Mouse (Mus musculus) neutrophil, adult 5-6 weeks (primary cell): ENCODE results near the gene Pianp. TPM values are rescaled to one million over a fixed set of nuclear protein-coding genes. Genes with fewer than 3 reads are reported as not detected.

ENCODE experiments used
- ATAC-seq: fragments of 151-379, 151-347 bp; 2 replicates; pipeline ENCODE4 v1.8.0; 2017; ENCODE audit warnings: mild to moderate bottlenecking, moderate TSS enrichment; ENCODE audit not compliant: insufficient number of reproducible peaks, poor library complexity, low FRiP score, severe bottlenecking; ENCODE audit errors: extremely low read depth
- total RNA-seq: library from RNA; stranded (forward); fragments of 200-1000 nt; gene quantifications from 2 replicates; pipeline ENCODE4 v1.2.3, GENCODE M21; 2017

Pianp gene
- total RNA-seq: not detected in 2 replicates

DNA sequence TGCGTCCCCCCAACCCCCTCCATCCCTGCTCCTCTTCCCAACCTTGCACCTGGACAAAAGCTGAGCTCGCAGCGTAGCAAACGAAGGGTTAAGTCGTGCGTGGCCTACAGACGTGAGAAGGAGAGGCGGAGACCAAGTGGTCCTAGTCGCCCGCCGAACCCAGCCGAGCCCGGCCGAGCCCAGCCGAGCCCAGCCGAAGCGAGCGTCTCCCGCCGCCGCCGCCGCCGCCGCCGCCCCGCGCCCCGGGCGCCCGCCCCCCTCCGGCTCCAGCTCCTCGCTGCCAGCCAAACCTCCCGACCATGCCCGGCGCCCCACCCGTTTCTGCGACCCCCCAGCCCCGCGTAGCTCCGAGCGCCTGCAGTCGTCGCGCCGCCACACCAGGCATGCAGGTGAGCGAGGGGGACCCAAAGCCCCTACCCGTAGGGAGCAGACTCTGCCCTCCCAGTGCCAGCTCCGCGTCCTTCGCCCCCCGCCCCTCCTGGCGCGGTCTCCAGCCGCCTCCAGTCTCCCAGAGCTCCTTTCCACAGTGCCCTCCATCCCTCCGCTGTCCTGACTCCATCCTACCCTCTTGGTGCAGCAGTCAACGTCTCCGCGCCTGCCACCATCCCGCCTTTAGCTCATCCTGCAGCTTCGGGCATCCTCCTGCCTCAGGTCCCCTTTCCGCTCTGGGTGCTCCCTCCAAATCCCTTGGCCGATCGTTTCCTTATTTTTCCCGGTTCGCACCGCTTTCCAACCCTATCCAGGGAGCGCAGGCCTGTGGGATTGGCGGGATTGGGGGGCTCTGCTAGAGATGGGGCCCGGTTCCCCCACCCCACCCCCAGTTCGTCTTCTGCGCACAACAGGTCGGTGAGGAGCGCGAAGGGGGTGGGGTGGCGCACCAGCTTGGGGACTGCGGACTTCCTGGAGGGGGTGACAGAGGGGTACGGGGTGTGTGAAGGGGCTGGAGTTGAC, at the start of gene Pianp:
Gene Pianp (plus strand): TSS at position 144 of the 951 bp plus-strand sequence.
- peak; percentile 45 for ATAC-seq

DNA sequence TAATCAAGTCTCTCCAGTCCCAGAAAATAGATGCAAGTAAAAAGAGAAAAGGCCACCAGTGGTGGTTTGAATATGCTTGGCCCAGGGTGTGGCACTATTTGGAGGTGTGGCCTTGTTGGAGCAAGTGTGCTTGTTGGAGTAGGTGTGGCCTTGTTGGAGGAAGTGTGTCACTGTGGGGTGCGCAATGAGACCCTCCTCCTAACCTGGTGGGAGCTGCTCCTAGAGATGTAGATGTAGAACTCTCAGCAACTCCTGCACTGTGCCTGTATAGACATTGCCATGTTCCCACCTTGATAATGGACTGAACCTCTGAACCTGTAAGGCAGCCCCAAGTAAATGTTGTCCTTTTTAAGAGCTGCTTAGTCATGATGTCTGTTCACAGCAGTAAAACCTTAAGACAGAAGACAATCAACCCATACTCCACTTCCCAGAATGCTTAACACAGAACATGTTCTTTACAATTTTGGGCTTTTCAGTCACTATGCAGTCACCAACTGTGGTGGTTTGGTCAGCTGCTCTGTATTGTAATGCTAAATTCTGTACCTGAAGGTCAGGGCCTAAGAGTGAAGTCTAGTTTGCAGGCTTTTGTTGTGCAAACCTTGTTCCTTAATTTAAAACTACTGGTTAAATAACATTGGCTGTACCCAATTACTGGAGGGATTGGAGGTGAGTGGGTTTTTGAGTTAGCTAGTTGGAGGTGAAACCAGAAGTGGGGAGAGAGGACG, 42.3 kb upstream of the Pianp start:
- no peak for ATAC-seq

DNA sequence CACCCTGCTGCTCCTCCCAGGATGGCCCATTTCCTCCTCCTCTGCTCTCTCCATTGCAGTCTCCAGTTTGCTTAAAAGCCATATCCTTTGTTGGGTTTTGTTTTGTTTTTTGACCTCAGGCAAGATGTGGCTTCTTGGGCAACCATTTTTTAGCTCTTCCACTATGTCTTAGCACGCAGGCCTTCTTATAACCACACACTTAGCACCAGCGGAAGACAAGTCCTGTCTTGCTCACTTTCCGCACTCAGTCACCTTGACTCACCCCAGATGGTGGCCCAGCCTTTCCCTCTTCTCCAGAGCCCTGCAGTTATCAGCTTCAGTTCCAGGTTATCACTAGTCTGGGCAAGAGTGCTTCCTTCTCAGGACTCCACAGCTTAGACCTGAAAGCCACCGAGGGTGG, 41.3 kb upstream of the Pianp start:
- ATAC-seq: no peak

DNA sequence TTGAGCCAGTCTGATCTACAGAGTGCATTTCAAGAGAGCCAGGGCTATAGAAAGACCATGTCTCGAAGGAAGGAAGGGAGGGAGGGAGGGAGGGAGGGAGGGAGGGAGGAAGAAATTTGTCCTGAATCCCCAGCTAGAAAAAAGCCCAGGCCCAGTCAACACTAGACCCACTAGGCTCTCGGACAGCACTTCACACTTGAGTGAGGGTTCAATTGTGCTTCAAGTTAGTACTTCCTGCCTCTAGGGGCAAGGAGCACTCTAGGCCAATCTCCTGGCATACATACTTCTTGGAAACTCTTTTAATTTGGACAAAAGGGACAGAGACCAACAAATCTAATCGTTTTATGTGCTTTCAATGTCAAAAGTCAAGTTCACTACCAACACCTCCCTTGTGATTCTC, 38.4 kb upstream of the Pianp start:
- no peak for ATAC-seq

DNA sequence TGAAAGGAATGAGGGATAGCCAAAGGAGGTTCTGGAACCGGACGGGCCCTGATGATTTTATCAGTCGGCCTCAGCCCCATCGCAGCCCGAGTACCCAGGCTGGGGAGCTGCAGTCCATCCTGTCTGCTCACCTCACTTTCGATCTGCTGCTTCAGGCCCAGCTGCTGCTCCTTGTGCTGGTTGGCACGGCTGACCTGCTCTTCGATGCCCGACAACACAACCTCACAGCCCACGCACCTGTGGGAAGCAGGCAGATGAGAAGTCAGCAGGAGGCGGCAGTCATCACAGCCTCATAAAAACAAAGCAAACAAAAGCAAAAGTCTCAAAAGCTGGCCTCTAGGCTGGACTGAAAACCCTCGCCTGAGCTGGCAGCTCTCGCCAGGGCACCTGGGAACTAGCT, 36.5 kb upstream of the Pianp start:
- no peak for ATAC-seq

DNA sequence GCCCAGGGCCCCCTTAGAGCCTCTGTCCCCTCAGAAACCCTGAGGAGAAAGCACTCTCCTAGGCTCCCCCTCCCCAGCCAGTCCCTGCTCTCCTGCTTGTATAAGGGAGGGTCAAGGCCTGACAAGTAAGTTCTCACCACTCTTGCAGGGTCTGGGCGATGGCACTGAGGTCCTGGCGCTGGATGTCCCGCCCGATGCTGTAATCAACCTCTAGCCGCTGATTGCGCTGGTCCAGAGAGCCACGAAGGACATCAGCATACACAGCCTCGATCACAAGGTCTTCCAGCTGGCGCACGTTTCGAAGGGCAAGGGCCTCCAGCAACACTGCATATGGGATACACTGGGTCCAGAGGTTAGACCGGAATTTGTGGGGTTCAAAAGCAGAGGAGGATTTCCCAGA, 35.5 kb upstream of the Pianp start:
- ATAC-seq: no peak

DNA sequence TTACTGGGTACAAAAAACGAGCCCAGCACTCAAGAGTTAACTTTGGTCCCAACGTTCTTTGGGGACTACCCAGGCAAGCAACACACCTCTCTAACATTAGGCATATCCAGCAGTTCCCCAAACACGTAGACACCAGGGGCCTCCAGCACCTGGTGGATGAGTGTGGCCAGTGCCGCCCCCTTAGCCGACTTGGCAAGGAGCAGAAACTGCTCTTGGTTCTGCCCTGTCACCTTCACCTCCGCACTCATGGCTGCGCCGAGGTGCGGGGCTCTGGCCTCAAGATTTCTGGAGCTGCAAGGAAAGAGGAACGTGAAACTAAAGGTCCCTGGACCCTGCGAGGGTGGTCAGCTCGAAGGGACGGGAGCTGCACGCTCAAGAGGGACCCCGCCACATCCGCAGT, 31.9 kb upstream of the Pianp start:
- no peak for ATAC-seq

DNA sequence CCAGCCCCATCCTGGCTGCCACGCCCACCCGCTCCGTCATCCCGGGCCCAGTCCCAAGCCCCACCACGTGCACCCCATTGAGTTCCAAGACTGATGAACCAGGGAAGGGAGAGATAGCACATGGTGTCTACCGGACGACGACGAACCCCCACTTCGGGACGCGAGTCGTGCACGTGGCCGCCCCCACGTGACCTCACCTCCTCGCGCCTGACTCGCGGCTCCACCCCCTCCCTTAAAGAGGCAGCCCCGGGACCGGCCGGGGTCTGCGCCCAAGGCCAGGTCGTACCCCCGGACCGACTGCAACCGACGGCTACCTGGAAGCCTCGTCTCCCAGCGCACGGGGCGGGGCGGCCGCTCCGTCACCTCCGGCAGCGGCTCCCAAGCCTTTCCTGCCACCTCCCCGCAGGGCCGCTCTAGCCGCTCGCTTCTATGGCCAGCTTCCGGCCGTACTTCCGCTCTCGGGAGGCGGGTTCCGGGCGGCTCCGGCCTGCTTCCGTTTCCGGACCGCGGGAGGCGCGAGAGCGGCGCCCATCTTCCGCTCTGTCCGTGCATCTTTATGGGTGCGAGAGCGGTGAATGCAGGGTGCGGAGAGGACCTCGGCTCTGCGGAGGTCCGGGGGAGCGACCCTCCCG, 31.3 kb upstream of the Pianp start, which contains the start of gene Cops7a:
Gene Cops7a (minus strand): TSS at position 451 of the 632 bp plus-strand sequence.
- ATAC-seq: peak; percentile 93

DNA sequence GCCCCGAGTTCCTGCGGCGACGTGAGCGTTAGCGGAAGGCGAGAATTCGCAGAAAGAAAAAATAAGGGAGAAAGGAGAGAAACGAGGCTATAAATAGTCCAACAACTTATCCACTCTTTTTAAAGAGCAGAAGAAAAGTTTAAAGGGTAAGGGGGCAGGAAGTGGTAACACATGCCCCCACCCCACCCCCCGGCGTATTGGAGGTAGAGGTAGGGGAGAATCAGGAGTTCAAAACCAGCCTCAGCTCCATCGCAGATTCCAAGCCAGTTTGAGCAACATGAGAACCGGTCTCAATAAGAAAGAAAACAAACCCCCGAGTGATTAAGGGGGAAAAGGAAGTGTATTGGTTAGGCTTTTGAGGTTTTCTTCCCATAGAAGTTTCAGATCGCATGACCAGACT, 30.7 kb upstream of the Pianp start:
- no peak for ATAC-seq

DNA sequence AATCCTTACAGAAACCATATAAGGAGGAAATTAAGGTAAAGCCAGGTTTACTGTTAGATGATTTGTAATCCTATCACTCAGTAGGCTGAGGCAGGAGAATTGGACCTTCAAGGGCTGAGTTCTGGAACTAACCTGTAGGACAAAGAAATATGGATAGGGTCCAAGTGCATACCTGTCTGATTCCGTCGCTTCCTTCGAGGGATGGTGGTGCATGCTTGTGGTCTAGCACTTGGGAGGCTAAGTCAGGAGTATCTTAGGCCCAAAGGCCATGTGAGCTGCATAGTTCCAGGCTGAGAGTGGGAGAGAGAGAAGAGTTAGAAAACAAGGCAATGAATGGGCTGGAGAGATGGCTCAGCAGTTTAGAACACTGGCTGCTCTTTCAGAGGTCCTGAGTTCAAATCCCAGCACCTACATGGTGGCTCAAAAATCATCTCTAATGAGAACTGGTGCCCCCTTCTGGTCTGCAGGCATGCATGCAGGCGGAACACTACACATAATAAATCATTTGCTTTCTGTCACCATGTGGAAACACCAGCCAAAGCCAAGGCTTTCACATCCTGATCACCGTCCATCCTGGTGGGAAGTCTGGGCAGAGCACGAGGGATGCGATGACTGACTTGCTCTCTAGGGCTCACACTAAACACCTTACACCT, 29.9 kb upstream of the Pianp start:
- ATAC-seq: no peak

DNA sequence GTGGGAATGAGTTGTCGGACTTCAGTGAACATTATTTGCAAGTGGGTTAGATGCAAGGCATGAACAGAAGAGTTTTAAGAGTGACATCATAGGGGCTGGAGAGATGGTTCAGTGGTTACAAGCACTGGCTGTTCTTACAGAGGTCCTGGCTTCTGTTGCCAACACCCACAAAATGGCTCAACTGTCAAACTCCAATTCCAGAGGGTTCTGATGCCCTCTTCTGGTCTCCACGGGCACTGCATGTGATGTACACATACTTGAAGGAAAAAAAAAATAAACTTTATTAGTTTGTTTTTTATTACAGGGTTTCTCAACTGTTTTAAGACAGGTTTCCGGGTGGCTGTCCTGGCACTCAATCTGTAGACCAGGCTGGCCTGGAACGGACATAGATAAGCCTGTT, 28.7 kb upstream of the Pianp start:
- peak; percentile 25; the same call in 1 of the 2 replicates for ATAC-seq

DNA sequence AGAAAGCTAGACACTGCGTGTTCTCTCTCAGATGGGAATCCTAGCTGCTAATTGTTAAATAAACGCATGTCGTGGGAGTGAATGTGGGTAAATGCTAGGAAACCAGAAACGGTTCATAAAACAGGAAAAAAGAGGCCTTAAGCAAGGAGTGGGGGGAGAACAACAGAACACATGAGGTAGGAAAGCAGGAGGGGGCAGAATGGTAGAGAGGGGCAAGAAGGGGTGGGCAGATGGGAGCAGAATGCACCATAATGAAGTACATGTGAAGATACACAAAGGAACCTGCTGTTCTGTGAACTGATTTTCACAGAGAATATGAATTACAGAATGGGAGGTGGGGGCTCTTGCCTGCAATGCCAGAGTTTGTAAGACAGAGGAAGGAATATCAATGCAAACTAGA, 4.3 kb upstream of the Pianp start:
- no peak for ATAC-seq

DNA sequence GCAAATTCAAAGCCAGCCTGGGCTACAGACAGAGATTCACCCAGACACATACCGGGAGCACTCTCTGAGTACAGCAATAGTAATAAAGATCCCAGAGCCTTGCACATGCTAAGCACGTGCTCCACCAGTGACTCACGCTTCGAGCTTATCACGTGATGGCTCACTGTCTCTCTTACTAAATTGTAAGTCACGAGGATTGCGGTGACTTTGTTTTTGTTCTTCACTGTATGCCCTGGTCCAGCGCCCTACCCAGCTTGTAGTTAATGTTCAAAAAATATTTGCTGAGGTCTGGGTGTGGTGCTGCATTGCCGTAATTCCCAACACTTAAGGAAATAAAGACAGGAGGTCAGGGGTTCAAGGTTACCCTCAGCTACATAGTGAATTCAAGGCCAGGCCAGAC, 3.1 kb upstream of the Pianp start:
- no peak for ATAC-seq

DNA sequence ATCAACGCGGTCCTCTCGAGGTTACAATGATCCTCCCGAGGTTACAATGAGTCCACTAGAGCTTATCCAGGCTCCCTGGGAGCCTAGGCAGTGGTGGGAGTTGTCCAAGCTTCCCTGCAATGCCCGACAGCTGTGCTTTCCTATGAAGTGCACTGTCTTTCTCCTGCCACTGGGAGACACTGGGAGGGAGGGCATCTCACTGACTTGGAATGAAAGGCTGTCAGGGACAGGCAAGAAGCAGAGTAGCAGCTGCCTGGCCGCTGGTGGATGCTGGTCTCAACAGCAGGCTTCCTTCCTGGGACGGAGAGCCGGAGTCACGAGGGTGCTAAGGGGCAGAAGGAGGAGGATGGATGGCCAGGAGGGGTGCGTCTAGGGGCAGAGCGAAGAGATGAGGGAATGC, 2.6 kb upstream of the Pianp start:
- no peak for ATAC-seq

DNA sequence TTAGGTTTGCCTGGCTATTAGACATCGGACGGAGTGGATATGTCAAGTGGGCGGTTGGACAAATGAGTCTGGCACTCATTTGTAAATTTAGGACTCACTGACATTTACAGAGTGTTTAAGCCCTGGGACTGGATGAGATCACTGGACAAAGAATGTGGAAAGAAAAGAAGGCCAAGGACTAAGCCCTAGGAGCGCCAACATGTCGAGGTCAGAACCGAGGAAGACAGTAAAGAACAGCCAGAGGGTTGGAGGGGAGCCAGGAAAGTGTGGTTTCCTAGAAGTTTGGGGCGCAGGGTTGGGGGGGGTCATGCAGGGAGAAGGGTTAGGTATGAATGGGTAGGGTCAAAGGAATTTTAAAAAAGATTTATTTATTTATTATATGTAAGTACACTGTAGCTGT, 1.2 kb upstream of the Pianp start:
- ATAC-seq: no peak

DNA sequence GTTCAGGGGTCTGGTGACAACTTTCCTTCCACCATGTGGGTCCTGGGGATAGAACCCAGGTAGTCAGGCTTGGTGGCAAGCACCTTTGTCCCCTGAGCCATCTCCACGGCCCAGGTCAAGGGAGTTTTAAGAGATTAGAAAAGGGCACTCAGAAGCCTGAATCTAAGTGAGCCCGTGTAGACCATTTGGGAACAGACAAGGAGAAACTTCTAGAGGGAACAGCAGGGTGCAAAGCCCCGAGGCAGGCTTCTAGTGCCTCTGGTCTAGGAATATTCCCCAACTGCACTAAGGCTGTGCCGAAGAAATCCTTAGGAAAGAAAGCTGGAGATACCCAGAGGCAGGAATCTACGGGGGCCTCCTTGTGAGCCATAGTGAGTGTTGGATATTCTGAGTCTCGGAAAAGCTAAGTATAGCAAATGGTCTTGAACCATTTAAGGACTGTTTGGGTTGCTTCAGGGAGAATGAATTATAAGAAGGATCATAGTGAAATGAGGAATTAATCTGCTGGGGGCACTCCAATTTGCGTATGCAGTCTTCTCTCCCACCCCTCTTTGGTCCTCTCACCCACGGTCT, 577 bp upstream of the Pianp start:
- no peak for ATAC-seq

DNA sequence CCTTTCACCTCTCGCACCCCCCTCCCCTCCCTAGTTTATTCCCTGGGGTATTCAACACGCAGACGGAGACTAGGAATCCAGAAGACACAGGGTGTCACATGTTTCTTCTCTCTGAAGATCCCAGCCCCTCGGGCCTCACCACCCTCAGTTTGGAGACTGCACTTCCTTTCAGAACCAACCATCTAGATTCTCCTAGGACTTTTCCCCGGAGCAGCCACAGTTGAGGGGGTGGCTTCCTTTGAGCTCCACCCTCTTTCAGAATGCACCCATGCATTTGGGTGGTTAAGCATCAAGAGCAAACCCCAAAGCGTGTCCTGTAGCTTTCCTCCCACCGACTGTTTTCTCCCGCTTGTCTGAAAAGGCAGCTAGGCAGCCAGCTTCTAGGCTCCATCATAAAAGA, 1.6 kb downstream of the Pianp start:
- ATAC-seq: no peak

DNA sequence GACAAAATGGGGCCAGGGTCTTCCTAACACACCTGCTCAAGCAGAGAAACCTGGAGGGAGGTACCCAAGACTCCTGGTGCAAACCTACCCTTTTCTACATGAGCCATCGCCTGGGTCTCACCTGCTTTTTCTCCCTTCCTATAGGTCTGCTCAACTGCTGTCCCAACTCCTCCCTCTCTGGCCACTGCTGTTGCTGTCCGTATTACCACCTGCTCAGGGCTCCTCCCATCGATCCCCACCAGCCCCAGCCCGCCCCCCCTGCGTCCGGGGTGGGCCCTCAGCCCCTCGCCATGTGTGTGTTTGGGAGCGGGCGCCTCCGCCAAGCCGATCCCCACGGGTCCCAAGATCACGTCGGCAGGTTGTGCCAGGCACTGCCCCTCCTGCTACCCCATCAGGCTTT, 2.6 kb downstream of the Pianp start:
- no peak for ATAC-seq

DNA sequence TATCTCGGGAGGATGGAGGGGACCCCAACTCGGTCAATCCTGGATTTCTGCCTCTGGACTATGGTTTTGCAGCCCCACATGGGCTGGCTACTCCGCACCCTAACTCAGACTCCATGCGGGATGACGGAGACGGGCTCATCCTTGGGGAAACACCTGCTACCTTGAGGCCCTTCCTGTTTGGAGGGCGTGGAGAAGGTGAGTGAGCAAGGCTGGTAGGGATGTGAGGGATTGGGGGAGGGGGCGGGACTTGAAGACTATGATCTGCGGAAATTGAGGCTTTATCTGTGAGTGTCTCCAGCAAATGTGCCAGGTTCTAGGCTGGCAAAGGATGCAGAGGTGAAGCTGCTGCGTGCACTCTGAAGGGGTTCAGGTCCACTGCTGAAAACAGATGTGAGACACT, 3.1 kb downstream of the Pianp start:
- no peak for ATAC-seq
